Mouse (Mus musculus) embryonic facial prominence, embryonic 10.5 days (tissue): Measurements from ENCODE around the gene Rgl2. TPM values are rescaled to one million over a fixed set of nuclear protein-coding genes. Genes with fewer than 3 reads are reported as not detected.

Experiments used
- DNase-seq: peaks from one replicate; pipeline ENCODE4 v3.0.0-alpha.2; 2017; ENCODE audit warnings: low spot score
- H3K27ac ChIP-seq: fragments of 300-500 bp; sonication (generic); replicated peaks from 2 replicates; pipeline ENCODE4 v1.5.1; 2016; ENCODE audit warnings: mild to moderate bottlenecking
- H3K27me3 ChIP-seq: fragments of 300-500 bp; sonication (generic); replicated peaks from 2 replicates; pipeline ENCODE4 v1.6.1; 2016; ENCODE audit warnings: low read depth, mild to moderate bottlenecking; ENCODE audit not compliant: poor library complexity, severe bottlenecking
- H3K36me3 ChIP-seq: fragments of 300-500 bp; sonication (generic); replicated peaks from 2 replicates; pipeline ENCODE4 v1.6.1; 2016; ENCODE audit warnings: mild to moderate bottlenecking, moderate library complexity
- H3K4me1 ChIP-seq: fragments of 300-500 bp; sonication (generic); 2 replicates; pipeline ENCODE4 v1.6.1; 2016
- H3K4me3 ChIP-seq: fragments of 300-500 bp; sonication (generic); 2 replicates; pipeline ENCODE4 v1.5.1; 2016; ENCODE audit warnings: mild to moderate bottlenecking, moderate library complexity
- H3K9me3 ChIP-seq: fragments of 300-500 bp; sonication (generic); 2 replicates; pipeline ENCODE4 v1.6.1; 2016; ENCODE audit warnings: mild to moderate bottlenecking
- WGBS: fragments of 180-500 bp; shearing (Covaris S2); methylation state at CpG from one replicate; pipeline ENCODE4 v1.1.7; 2016; 5-methylcytosine and 5-hydroxymethylcytosine counted together
- polyA plus RNA-seq: library from polyadenylated mRNA; unstranded; fragments of >200 nt; fragmentation: Nextera tagmentation; extraction: Ambion mirVana; gene quantifications from 2 replicates; pipeline ENCODE4 v1.2.1, GENCODE M21; 2016

The Rgl2 gene
- polyA plus RNA-seq, 1 experiment from 2014 or later = 41.0 TPM

GRCm38 (mm10) chr17:33931159-33931866 is 2.0 kb downstream of the Rgl2 start:
- no peak for DNase-seq
- peak overlapping the region; percentile 90 for H3K27ac ChIP-seq
- peaks cover 54% of the 10 kb centered on the region for H3K36me3 ChIP-seq
- H3K4me3 ChIP-seq = peak overlapping the region; percentile 91
- 34% methylated on average over 18 of the region's 18 CpGs for WGBS
- peaks cover 52% of the 10 kb centered on the region for H3K4me1 ChIP-seq
- H3K9me3 ChIP-seq = no peaks in the 10 kb centered on the region
- H3K27me3 ChIP-seq = peaks cover 3% of the 10 kb centered on the region; the same call in 1 of the 2 replicates

GRCm38 (mm10) chr17:33931947-33932346 is 2.6 kb downstream of the Rgl2 start:
- 90% methylated on average over 11 of the region's 11 CpGs for WGBS
- Histone ChIP-seq H3K4me3 (peak overlapping the region; percentile 91; the same call in 1 of the 2 replicates), H3K9me3 (no peaks in the 10 kb centered on the region), H3K4me1 (peaks cover 52% of the 10 kb centered on the region), H3K27ac (no peak overlapping the region), H3K27me3 (peaks cover 3% of the 10 kb centered on the region; the same call in 1 of the 2 replicates), H3K36me3 (peaks cover 56% of the 10 kb centered on the region)
- no peak for DNase-seq

- Histone ChIP-seq H3K9me3 (no peaks in the 10 kb centered on the region), H3K4me3 (peak overlapping the region; percentile 91; the same call in 1 of the 2 replicates), H3K36me3 (peaks cover 57% of the 10 kb centered on the region), H3K27ac (no peak overlapping the region), H3K27me3 (peaks cover 3% of the 10 kb centered on the region; the same call in 1 of the 2 replicates), H3K4me1 (peaks cover 52% of the 10 kb centered on the region)
- 74% methylated on average over 14 of the region's 14 CpGs for WGBS
- no peak for DNase-seq
Observed at GRCm38 (mm10) chr17:33932448-33932847, 3.1 kb downstream of the Rgl2 start.

- no peaks in the 10 kb centered on the region for H3K9me3 ChIP-seq
- WGBS = 78% methylated on average over 15 of the region's 15 CpGs
- H3K4me3 ChIP-seq = peak overlapping the region; percentile 91; the same call in 1 of the 2 replicates
- peaks cover 3% of the 10 kb centered on the region; the same call in 1 of the 2 replicates for H3K27me3 ChIP-seq
- no peak for DNase-seq
- H3K27ac ChIP-seq = no peak overlapping the region
- peaks cover 59% of the 10 kb centered on the region for H3K36me3 ChIP-seq
- peaks cover 49% of the 10 kb centered on the region for H3K4me1 ChIP-seq
Observed at GRCm38 (mm10) chr17:33932970-33933369, 3.6 kb downstream of the Rgl2 start.

- Histone ChIP-seq H3K36me3 (peaks cover 73% of the 10 kb centered on the region), H3K4me1 (peaks cover 39% of the 10 kb centered on the region), H3K27ac (no peak overlapping the region), H3K4me3 (0 out of 2 replicates have a peak overlapping the region, but pooled peaks have one; percentile 16), H3K9me3 (no peaks in the 10 kb centered on the region), H3K27me3 (peaks cover 3% of the 10 kb centered on the region; the same call in 1 of the 2 replicates)
- no peak for DNase-seq
- 86% methylated on average over 21 of the region's 21 CpGs for WGBS
Observed at GRCm38 (mm10) chr17:33935422-33936055, 6.2 kb downstream of the Rgl2 start.

- peaks cover 78% of the 10 kb centered on the region for H3K36me3 ChIP-seq
Observed at GRCm38 (mm10) chr17:33936993-33937392, 7.7 kb downstream of the Rgl2 start.

GRCm38 (mm10) chr17:33938783-33939182 is 9.4 kb downstream of the Rgl2 start:
- no peak for DNase-seq
- no peaks in the 10 kb centered on the region for H3K9me3 ChIP-seq
- peaks cover 28% of the 10 kb centered on the region for H3K4me1 ChIP-seq
- peak overlapping the region; percentile 93 for H3K4me3 ChIP-seq
- WGBS = 81% methylated on average over 11 of the region's 11 CpGs
- H3K27me3 ChIP-seq = no peaks in the 10 kb centered on the region
- H3K36me3 ChIP-seq = peaks cover 78% of the 10 kb centered on the region
- no peak overlapping the region for H3K27ac ChIP-seq

More at GRCm38 (mm10) chr17:33936993-33937392, 7.7 kb downstream of the Rgl2 start:
- peak overlapping the region; percentile 31; the same call in 1 of the 2 replicates for H3K4me3 ChIP-seq
- no peaks in the 10 kb centered on the region for H3K9me3 ChIP-seq
- H3K27ac ChIP-seq = no peak overlapping the region
- 86% methylated on average over 15 of the region's 15 CpGs for WGBS
- peaks cover 38% of the 10 kb centered on the region for H3K4me1 ChIP-seq
- H3K27me3 ChIP-seq = no peaks in the 10 kb centered on the region
- DNase-seq = no peak

- no peaks in the 10 kb centered on the region for H3K27me3 ChIP-seq
- under 1% methylated on average over 36 of the region's 36 CpGs for WGBS
- peaks cover 24% of the 10 kb centered on the region for H3K4me1 ChIP-seq
- peak within 1 kb of the TSS; percentile 83 for H3K27ac ChIP-seq
- peaks cover 78% of the 10 kb centered on the region for H3K36me3 ChIP-seq
- peak within 1 kb of the TSS; percentile 93 for H3K4me3 ChIP-seq
- DNase-seq = peak; percentile 89
- H3K9me3 ChIP-seq = no peaks in the 10 kb centered on the region
Observed at GRCm38 (mm10) chr17:33940206-33940805, 11.0 kb downstream of the Rgl2 start, which contains the start of the genes Pfdn6 and Wdr46. Gene Pfdn6, minus strand, starts transcription at chr17:33940343. Gene Wdr46, plus strand, starts transcription at chr17:33940660.

GRCm38 (mm10) chr17:33940981-33941380 is 11.6 kb downstream of the Rgl2 start:
- Histone ChIP-seq H3K27me3 (no peaks in the 10 kb centered on the region), H3K4me1 (peaks cover 24% of the 10 kb centered on the region), H3K9me3 (no peaks in the 10 kb centered on the region), H3K4me3 (peak overlapping the region; percentile 93), H3K27ac (peak overlapping the region; percentile 83), H3K36me3 (peaks cover 78% of the 10 kb centered on the region)
- DNase-seq = no peak
- WGBS = 2% methylated on average over 26 of the region's 26 CpGs

GRCm38 (mm10) chr17:33941381-33941780 is 12.0 kb downstream of the Rgl2 start:
- H3K27me3 ChIP-seq = no peaks in the 10 kb centered on the region
- H3K36me3 ChIP-seq = peaks cover 78% of the 10 kb centered on the region
- no peak for DNase-seq
- no peak overlapping the region; the same call in 1 of the 2 replicates for H3K27ac ChIP-seq
- WGBS = 59% methylated on average over 19 of the region's 19 CpGs
- peaks cover 24% of the 10 kb centered on the region for H3K4me1 ChIP-seq
- peak overlapping the region; percentile 93 for H3K4me3 ChIP-seq
- H3K9me3 ChIP-seq = no peaks in the 10 kb centered on the region

GRCm38 (mm10) chr17:33943454-33943853 is 14.1 kb downstream of the Rgl2 start:
- Histone ChIP-seq H3K4me1 (peaks cover 24% of the 10 kb centered on the region), H3K27me3 (no peaks in the 10 kb centered on the region), H3K9me3 (no peaks in the 10 kb centered on the region), H3K36me3 (peaks cover 78% of the 10 kb centered on the region), H3K4me3 (no peak overlapping the region), H3K27ac (no peak overlapping the region)
- WGBS = 90% methylated on average over 15 of the region's 15 CpGs
- DNase-seq = no peak

GRCm38 (mm10) chr17:33947430-33948089 is 18.2 kb downstream of the Rgl2 start:
- WGBS = 95% methylated on average over 10 of the region's 10 CpGs
- H3K36me3 ChIP-seq = peaks cover 93% of the 10 kb centered on the region
- peak; percentile 6 for DNase-seq
- peaks cover 29% of the 10 kb centered on the region for H3K4me1 ChIP-seq
- H3K27ac ChIP-seq = no peak overlapping the region
- no peaks in the 10 kb centered on the region for H3K27me3 ChIP-seq
- no peaks in the 10 kb centered on the region for H3K9me3 ChIP-seq
- no peak overlapping the region for H3K4me3 ChIP-seq
